Mouse (Mus musculus): ENCODE measurements around the gene Hacd2. TPM values are rescaled to one million over a fixed set of nuclear protein-coding genes. Genes with fewer than 3 reads are reported as not detected.

The Hacd2 gene
- total RNA-seq, 1 experiment from 2014 or later, result 7.8 TPM

DNA sequence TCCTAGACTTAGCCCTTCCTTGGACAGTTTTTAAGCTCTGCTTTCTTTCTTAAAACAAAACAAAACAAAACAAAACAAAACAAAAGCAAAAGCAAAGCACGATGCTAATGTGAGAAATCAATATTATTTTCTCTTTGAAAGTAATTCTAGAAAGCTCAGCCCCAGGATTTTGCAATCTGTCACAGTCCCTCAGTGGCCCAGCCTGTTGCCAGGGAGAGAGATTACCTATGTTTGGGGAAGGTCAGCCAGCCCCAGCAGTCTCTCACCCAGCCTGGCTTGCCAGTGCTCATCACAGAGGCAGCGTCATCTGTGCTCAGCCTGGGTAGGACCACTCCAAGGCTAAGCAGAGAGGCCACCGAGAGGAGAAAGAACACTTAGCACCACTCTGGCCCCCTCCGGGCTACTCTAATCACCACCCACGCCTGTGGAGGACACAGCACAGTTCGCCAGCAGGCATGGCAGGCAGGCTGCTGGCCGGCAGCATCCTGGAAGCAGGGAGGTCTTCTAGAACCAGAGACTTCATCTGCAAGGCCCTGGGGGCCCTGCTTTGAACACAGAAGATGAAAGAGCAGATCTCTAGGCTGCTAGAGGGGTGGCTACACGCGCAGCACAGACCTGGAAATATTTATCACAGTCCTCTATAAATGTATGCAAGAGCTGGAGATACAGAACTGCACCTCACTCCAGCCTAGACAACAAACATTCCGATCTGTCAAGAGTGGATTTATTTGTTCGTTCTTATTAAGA, 117.8 kb downstream of the Hacd2 start:
- ATAC-seq (replicated peaks in 1 of 2; ENCODE audit: insufficient read depth in 1 of 2, low FRiP score in 2 of 2, low TSS enrichment in 1 of 2, low read depth in 1 of 2, poor library complexity in 2 of 2, severe bottlenecking in 2 of 2), result no peak; a peak in 1 of 4 replicates

DNA sequence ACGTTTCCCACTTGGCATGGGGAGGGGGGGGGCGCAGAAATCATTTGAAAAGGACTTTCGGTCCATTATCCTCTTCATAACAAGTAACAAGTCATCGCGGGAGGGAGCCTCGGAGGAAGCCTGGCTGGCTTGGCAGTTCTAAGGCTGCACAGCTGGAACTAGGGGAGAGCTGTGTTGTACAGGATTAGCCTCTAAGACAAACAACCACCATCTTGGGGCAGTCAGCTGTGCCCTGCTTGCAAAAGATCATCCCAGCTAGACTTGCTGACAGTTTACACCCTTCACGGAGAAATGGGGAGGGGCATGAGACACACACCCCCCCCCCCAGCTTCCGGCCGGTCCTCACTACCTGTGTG, 118.4 kb downstream of the Hacd2 start:
- no peak for ATAC-seq (replicated peaks in 1 of 2; ENCODE audit: insufficient read depth in 1 of 2, low FRiP score in 2 of 2, low TSS enrichment in 1 of 2, low read depth in 1 of 2, poor library complexity in 2 of 2, severe bottlenecking in 2 of 2)

GRCm38 (mm10) chr16:35141839-35142238, 119.6 kb downstream of the Hacd2 start:
- no peak for ATAC-seq (replicated peaks in 1 of 2; ENCODE audit: insufficient read depth in 1 of 2, low FRiP score in 2 of 2, low TSS enrichment in 1 of 2, low read depth in 1 of 2, poor library complexity in 2 of 2, severe bottlenecking in 2 of 2)

- no peak for ATAC-seq (replicated peaks in 1 of 2; ENCODE audit: insufficient read depth in 1 of 2, low FRiP score in 2 of 2, low TSS enrichment in 1 of 2, low read depth in 1 of 2, poor library complexity in 2 of 2, severe bottlenecking in 2 of 2)
Measured at GRCm38 (mm10) chr16:35146153-35146552, 123.9 kb downstream of the Hacd2 start.

- no peak for ATAC-seq (replicated peaks in 1 of 2; ENCODE audit: insufficient read depth in 1 of 2, low FRiP score in 2 of 2, low TSS enrichment in 1 of 2, low read depth in 1 of 2, poor library complexity in 2 of 2, severe bottlenecking in 2 of 2)
Measured at GRCm38 (mm10) chr16:35153146-35153755, 131.0 kb downstream of the Hacd2 start.

DNA sequence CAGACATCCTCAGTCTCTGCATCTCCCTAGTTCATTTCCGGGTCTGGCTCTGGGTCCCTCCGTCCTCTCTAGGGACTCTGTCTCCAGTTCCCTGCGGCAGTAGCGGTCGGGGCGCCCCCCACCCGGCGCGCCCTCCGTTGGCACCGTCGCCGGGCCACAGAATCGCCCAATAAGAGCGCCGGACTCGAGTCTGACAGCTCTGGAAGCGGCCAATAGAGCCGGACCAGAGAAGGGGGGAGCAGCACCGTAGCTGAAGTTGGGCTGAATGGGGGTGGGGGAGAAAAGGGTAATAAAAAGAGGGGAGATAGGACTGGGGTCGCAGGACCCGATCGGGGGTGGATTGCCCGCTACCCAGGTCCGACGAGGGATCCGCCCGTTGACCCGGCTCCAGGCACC, 132.0 kb downstream of the Hacd2 start:
- no peak for ATAC-seq (replicated peaks in 1 of 2; ENCODE audit: insufficient read depth in 1 of 2, low FRiP score in 2 of 2, low TSS enrichment in 1 of 2, low read depth in 1 of 2, poor library complexity in 2 of 2, severe bottlenecking in 2 of 2)

DNA sequence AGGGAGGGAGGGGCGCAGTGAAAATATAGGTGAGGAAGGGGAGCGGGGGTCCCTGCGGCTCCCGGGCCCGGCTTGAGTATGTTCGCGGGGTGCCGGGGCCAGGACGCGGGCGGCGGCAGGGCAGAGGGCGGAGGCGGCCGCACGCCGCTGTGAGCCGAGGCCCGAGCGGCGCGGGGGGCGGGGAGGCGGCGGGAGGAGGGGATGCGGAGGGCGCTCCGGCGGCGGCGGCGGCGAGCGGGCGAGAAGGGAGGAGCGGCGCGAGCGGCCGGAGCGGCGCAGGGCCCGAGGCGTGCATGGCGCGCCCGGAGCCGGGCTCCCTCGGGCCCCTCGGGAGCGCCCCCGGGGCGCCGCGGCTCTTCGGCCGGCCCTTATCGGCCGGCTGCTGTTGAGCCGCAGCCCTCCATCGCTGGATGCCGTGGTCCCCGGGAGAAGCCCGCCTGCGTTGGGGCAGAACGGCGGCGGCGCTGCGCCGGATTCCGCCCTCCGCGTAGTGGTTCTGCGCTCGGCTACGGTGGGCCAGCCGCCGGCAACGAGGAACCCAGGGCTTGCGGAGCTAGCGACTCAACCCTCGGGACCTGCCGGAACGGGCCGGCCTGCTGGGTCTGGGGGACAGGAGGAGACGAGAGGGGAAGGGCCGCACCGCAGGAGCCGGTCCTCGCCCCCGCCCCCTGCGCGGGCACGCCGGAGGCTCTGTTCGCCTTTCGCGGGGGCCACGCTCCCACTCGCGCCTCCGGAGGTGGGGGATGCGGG, 132.6 kb downstream of the Hacd2 start, which contains the start of gene Adcy5:
Adcy5 (plus strand) TSS at position 237 of the 750 bp plus-strand sequence.
- ATAC-seq (replicated peaks in 1 of 2; ENCODE audit: insufficient read depth in 1 of 2, low FRiP score in 2 of 2, low TSS enrichment in 1 of 2, low read depth in 1 of 2, poor library complexity in 2 of 2, severe bottlenecking in 2 of 2), result no peak

DNA sequence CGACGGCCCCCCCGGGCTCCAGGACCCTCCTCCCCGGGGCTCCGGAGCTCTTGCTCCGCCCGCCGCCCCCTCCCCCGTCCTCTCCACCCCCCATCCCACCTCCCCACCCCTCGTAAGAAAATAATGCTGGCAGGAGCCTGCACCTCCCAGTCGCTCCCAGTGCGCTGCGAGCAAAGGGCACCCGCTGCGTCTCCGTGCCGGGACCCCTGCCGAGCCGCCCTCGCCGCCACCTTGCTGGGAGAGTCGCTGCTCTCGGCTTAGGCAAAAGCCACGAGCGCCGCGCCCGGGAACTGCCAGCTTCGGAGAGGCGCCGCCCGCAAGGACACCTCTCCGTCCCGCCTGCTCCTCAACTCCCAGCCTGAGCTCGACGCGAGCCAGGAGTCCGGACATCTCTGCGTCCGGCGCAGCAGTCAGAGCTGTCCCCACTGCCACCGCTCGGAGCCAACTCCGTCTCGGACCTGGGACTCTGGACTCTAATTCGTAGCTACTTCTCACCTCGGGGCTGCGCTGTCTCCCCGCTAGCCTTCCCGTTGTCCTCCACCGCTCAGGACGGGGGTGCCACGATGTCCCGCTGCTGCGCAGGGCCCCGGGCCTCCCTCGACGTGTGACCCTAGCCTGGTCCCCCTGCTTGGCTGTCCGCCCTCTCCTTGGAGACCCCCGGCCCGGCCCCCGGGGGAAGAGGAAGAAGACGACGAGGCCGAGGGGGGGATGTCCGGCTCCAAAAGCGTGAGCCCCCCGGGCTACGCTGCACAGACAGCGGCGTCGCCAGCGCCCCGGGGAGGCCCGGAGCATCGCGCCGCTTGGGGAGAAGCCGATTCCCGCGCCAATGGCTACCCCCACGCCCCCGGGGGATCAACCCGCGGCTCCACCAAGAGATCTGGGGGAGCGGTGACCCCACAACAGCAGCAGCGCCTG, 133.4 kb downstream of the Hacd2 start:
- ATAC-seq (replicated peaks in 1 of 2; ENCODE audit: insufficient read depth in 1 of 2, low FRiP score in 2 of 2, low TSS enrichment in 1 of 2, low read depth in 1 of 2, poor library complexity in 2 of 2, severe bottlenecking in 2 of 2), result peak in 1 of 2 experiments; percentile 25; a peak in 1 of 4 replicates

DNA sequence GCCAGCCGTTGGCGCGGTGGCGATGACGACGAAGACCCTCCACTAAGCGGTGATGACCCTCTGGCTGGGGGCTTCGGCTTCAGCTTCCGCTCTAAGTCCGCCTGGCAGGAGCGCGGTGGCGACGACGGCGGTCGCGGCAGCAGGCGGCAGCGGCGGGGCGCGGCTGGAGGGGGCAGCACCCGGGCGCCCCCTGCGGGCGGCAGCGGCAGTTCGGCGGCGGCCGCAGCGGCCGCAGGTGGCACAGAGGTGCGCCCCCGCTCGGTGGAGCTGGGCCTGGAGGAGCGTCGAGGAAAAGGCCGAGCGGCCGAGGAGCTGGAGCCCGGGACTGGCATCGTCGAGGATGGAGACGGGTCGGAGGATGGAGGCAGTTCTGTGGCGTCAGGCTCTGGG, 134.1 kb downstream of the Hacd2 start:
- ATAC-seq (replicated peaks in 1 of 2; ENCODE audit: insufficient read depth in 1 of 2, low FRiP score in 2 of 2, low TSS enrichment in 1 of 2, low read depth in 1 of 2, poor library complexity in 2 of 2, severe bottlenecking in 2 of 2), result peak in 1 of 2 experiments; percentile 41; a peak in 1 of 4 replicates

DNA sequence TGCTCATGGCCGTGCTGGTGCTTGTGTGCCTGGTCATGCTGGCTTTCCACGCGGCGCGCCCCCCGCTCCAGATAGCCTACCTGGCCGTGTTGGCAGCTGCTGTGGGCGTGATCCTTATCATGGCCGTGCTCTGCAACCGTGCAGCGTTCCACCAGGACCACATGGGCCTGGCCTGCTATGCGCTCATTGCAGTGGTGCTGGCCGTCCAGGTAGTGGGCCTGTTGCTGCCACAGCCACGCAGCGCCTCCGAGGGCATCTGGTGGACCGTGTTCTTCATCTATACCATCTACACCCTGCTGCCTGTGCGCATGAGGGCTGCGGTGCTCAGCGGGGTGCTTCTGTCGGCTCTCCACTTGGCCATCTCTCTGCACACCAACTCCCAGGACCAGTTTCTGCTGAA, 134.6 kb downstream of the Hacd2 start:
- no peak for ATAC-seq (replicated peaks in 1 of 2; ENCODE audit: insufficient read depth in 1 of 2, low FRiP score in 2 of 2, low TSS enrichment in 1 of 2, low read depth in 1 of 2, poor library complexity in 2 of 2, severe bottlenecking in 2 of 2)

Other genes with a start within 250 kb of the Hacd2 start
- not detected in 2 replicates for gene Adcy5, start 132.4 kb downstream of the Hacd2 start, total RNA-seq (2017)

Data from hematopoietic stem cell, adult 5-6 weeks (primary cell).